Mouse (Mus musculus): ENCODE data around the gene Krtap29-1.

GRCm38 (mm10) chr11:99948175-99948574, 30.7 kb downstream of the Krtap29-1 start, which contains the start of gene Krtap9-5:
- TF ChIP-seq CTCF (IDR thresholded peaks at IDR 0.05; ENCODE audit: low read depth, low read length) (no peak), TAL1 (conservative IDR thresholded peaks at IDR 0.05; ENCODE audit: low read depth, low read length) (no peak), GATA1 (IDR thresholded peaks at IDR 0.05; ENCODE audit: borderline replicate concordance, low read length) (no peak), POLR2AphosphoS5 (IDR thresholded peaks at IDR 0.05; ENCODE audit: insufficient replicate concordance, low read depth, low read length) (no peak), GATA2 (IDR thresholded peaks at IDR 0.05; ENCODE audit: borderline replicate concordance, low read depth, low read length) (no peak)

Data from G1E (cell line).